Mouse (Mus musculus): ENCODE measurements at regions not wholly inside any gene's neighbourhood (a gene's known extent, or its start where the extent isn't known, plus 50 kb on each side); places are given as distances from the start of the nearest gene placed in this dataset.

- TF ChIP-seq CTCF (IDR thresholded peaks at IDR 0.05; ENCODE audit: insufficient read depth, low read length) (no peak), POLR2A (IDR thresholded peaks at IDR 0.05; ENCODE audit: borderline replicate concordance, extremely low read depth, low read depth, low read length) (no peak)
- DNase-seq: no peak
- Histone ChIP-seq H3K4me1 (ENCODE audit: control insufficient read depth, insufficient read depth, low read length) (peaks cover 5% of the 10 kb centered on the region), H3K4me3 (replicated peaks; ENCODE audit: extremely low read depth, low read depth, low read length) (no peak overlapping the region)
- WGBS: 74% methylated on average over 8 of the region's 8 CpGs
Observed at GRCm38 (mm10) chr4:148744053-148744452, 60.2 kb upstream of the Casz1 start.

- TF ChIP-seq POLR2A (IDR thresholded peaks at IDR 0.05; ENCODE audit: borderline replicate concordance, extremely low read depth, low read depth, low read length) (no peak), CTCF (IDR thresholded peaks at IDR 0.05; ENCODE audit: insufficient read depth, low read length) (no peak)
- WGBS: 50% methylated on average over 23 of the region's 23 CpGs
- no peak for DNase-seq
- peaks cover 5% of the 10 kb centered on the region for H3K4me1 ChIP-seq (ENCODE audit: control insufficient read depth, insufficient read depth, low read length)
- no peak overlapping the region for H3K4me3 ChIP-seq (replicated peaks; ENCODE audit: extremely low read depth, low read depth, low read length)
Observed at GRCm38 (mm10) chr4:148746460-148747314, 57.5 kb upstream of the Casz1 start.

GRCm38 (mm10) chr4:148747315-148747644 is 56.9 kb upstream of the Casz1 start:
- TF ChIP-seq POLR2A (IDR thresholded peaks at IDR 0.05; ENCODE audit: borderline replicate concordance, extremely low read depth, low read depth, low read length) (no peak), CTCF (IDR thresholded peaks at IDR 0.05; ENCODE audit: insufficient read depth, low read length) (no peak)
- DNase-seq: no peak
- no peak overlapping the region for H3K4me3 ChIP-seq (replicated peaks; ENCODE audit: extremely low read depth, low read depth, low read length)
- peaks cover 5% of the 10 kb centered on the region for H3K4me1 ChIP-seq (ENCODE audit: control insufficient read depth, insufficient read depth, low read length)
- 70% methylated on average over 7 of the region's 7 CpGs for WGBS

- Histone ChIP-seq H3K4me3 (replicated peaks; ENCODE audit: extremely low read depth, low read depth, low read length) (no peak overlapping the region), H3K4me1 (ENCODE audit: control insufficient read depth, insufficient read depth, low read length) (no peaks in the 10 kb centered on the region)
- no peak for DNase-seq
- TF ChIP-seq CTCF (IDR thresholded peaks at IDR 0.05; ENCODE audit: insufficient read depth, low read length): no peak
- TF ChIP-seq POLR2A (IDR thresholded peaks at IDR 0.05; ENCODE audit: borderline replicate concordance, extremely low read depth, low read depth, low read length): no peak
- 89% methylated on average over 10 of the region's 10 CpGs for WGBS
Observed at GRCm38 (mm10) chr4:148750030-148750429, 54.2 kb upstream of the Casz1 start.

GRCm38 (mm10) chr4:148751591-148751990 is 52.6 kb upstream of the Casz1 start:
- TF ChIP-seq CTCF (IDR thresholded peaks at IDR 0.05; ENCODE audit: insufficient read depth, low read length) (no peak), POLR2A (IDR thresholded peaks at IDR 0.05; ENCODE audit: borderline replicate concordance, extremely low read depth, low read depth, low read length) (no peak)
- no peak overlapping the region for H3K4me3 ChIP-seq (replicated peaks; ENCODE audit: extremely low read depth, low read depth, low read length)
- 63% methylated on average over 7 of the region's 7 CpGs for WGBS
- no peak for DNase-seq
- no peaks in the 10 kb centered on the region for H3K4me1 ChIP-seq (ENCODE audit: control insufficient read depth, insufficient read depth, low read length)

GRCm38 (mm10) chr4:148752360-148753093 is 51.7 kb upstream of the Casz1 start:
- TF ChIP-seq CTCF (IDR thresholded peaks at IDR 0.05; ENCODE audit: insufficient read depth, low read length): no peak
- TF ChIP-seq POLR2A (IDR thresholded peaks at IDR 0.05; ENCODE audit: borderline replicate concordance, extremely low read depth, low read depth, low read length): no peak
- 91% methylated on average over 14 of the region's 14 CpGs for WGBS
- no peak for DNase-seq

GRCm38 (mm10) chr4:148753143-148753798 is 51.0 kb upstream of the Casz1 start:
- no peak for DNase-seq
- no peak overlapping the region for H3K4me3 ChIP-seq (replicated peaks; ENCODE audit: extremely low read depth, low read depth, low read length)
- WGBS: 79% methylated on average over 17 of the region's 17 CpGs
- no peaks in the 10 kb centered on the region for H3K4me1 ChIP-seq (ENCODE audit: control insufficient read depth, insufficient read depth, low read length)
- TF ChIP-seq POLR2A (IDR thresholded peaks at IDR 0.05; ENCODE audit: borderline replicate concordance, extremely low read depth, low read depth, low read length) (no peak), CTCF (IDR thresholded peaks at IDR 0.05; ENCODE audit: insufficient read depth, low read length) (no peak)

More at GRCm38 (mm10) chr4:148752360-148753093, 51.7 kb upstream of the Casz1 start:
- Histone ChIP-seq H3K4me3 (replicated peaks; ENCODE audit: extremely low read depth, low read depth, low read length) (no peak overlapping the region), H3K4me1 (ENCODE audit: control insufficient read depth, insufficient read depth, low read length) (no peaks in the 10 kb centered on the region)

- TF ChIP-seq POLR2A (IDR thresholded peaks at IDR 0.05; ENCODE audit: borderline replicate concordance, extremely low read depth, low read depth, low read length) (no peak), CTCF (IDR thresholded peaks at IDR 0.05; ENCODE audit: insufficient read depth, low read length) (no peak)
- WGBS: 84% methylated on average over 8 of the region's 8 CpGs
- H3K4me3 ChIP-seq (replicated peaks; ENCODE audit: extremely low read depth, low read depth, low read length): no peak overlapping the region
- no peaks in the 10 kb centered on the region for H3K4me1 ChIP-seq (ENCODE audit: control insufficient read depth, insufficient read depth, low read length)
- DNase-seq: no peak
Observed at GRCm38 (mm10) chr4:148753849-148754248, 50.4 kb upstream of the Casz1 start.
